Mouse (Mus musculus) lung, postnatal 0 days (tissue): ENCODE data around the gene Evx2.

ENCODE experiments used
- CTCF ChIP-seq: IDR thresholded peaks from 2 replicates; pipeline ENCODE4 v1.5.1; 2016; ENCODE audit warnings: antibody characterized with exemption, mild to moderate bottlenecking
- EP300 ChIP-seq: IDR thresholded peaks from 2 replicates; pipeline ENCODE4 v1.6.1; 2016; ENCODE audit warnings: antibody characterized with exemption, mild to moderate bottlenecking, control low read depth

DNA sequence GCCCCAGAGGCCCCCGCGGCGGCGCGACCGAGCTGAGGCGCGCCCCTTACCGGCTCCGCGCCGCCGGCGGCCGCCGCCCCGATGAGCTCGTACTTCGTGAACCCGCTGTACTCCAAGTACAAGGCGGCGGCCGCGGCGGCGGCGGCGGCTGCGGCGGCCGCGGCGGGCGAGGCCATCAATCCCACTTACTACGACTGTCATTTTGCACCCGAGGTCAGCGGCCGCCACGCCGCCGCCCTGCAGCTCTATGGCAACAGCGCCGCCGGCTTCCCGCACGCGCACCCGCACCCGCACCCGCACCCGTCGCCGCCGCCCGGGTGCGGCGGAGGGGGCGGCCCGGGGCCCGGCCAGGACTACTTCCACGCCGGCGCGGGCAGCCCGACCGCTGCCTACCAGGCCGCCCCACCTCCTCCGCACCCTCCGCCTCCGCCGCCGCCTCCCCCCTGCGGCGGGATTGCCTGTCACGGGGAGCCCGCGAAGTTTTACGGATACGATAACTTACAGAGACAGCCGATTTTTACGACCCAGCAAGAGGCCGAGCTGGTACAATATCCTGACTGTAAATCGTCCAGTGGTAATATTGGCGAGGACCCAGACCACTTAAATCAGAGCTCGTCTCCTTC, 46.2 kb upstream of the Evx2 start:
- TF ChIP-seq CTCF, result no peak
- TF ChIP-seq EP300, result no peak
